10 mouse cellular contexts compared by ENCODE assay signal in the genomic region with DNA sequence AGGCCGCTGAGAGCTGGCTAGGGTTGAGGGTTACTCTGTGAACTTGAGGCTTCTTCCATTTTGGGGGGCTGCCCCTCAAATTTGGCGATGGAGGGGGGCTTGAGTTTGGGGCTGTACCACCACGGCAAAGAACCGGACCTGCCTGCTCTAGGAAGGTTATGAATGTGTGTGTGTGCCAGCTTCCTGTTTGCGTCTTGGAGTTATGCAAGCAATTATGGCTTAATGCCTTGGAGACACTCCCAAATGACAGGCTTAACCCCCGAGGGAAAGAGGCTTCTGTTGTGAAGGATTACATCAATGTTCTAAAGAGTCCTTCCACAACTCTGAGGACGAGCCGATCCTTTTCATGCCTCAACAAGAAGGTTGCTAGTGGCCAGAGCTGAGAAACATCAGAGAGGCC.
DNase-seq lines count a peak whose midpoint lies in the region; ATAC-seq lines count a peak whose summit lies in the region.
"Had no signal": no experiment of that assay in that cellular context is flagged by ENCODE, and none has a peak within 500 bp of the region (broad histone marks: within the 10 kb centered on the region; RNA-seq: fewer than 3 reads in every experiment).

No protein-coding gene starts in this region.

- H3K4me1 ChIP-seq in embryonic facial prominence, embryonic 10.5 days, result peaks cover 55% of the 10 kb centered on the region
- peaks cover 30% of the 10 kb centered on the region for H3K4me1 ChIP-seq in hindbrain, embryonic 15.5 days (replicated peaks)
- peaks cover 30% of the 10 kb centered on the region for H3K4me1 ChIP-seq in midbrain, embryonic 14.5 days (ENCODE audit: control insufficient read depth, insufficient read depth, low read length)

- no peaks in the 10 kb centered on the region for H3K36me3 ChIP-seq in embryonic facial prominence, embryonic 10.5 days (replicated peaks)
- H3K36me3 ChIP-seq in hindbrain, embryonic 15.5 days, result no peaks in the 10 kb centered on the region
- H3K36me3 ChIP-seq in midbrain, embryonic 14.5 days (ENCODE audit: control insufficient read depth, insufficient read depth, low read length), result no peaks in the 10 kb centered on the region
- H3K36me3 ChIP-seq: limb, embryonic 13.5 days; stomach, embryonic 15.5 days had no signal

- H3K9ac ChIP-seq in hindbrain, embryonic 15.5 days, result no peak overlapping the region
- H3K9ac ChIP-seq in midbrain, embryonic 14.5 days (replicated peaks; ENCODE audit: low read length), result no peak overlapping the region
- H3K9ac ChIP-seq: limb, embryonic 13.5 days; stomach, embryonic 15.5 days had no signal

- peak overlapping the region; percentile 75 for H3K27ac ChIP-seq in embryonic facial prominence, embryonic 10.5 days (replicated peaks)
- 0 out of 2 replicates have a peak overlapping the region, but pooled peaks have one; percentile 50 for H3K27ac ChIP-seq in hindbrain, embryonic 15.5 days (replicated peaks)
- peak overlapping the region; percentile 53 for H3K27ac ChIP-seq in midbrain, embryonic 14.5 days (replicated peaks; ENCODE audit: low read depth, low read length)
- H3K27ac ChIP-seq: stomach, embryonic 15.5 days had no signal

- peaks cover 19% of the 10 kb centered on the region for H3K27me3 ChIP-seq in embryonic facial prominence, embryonic 10.5 days (replicated peaks; ENCODE audit: low read depth, poor library complexity, severe bottlenecking)
- H3K27me3 ChIP-seq in hindbrain, embryonic 15.5 days, result no peaks in the 10 kb centered on the region
- H3K27me3 ChIP-seq in midbrain, embryonic 14.5 days (ENCODE audit: control insufficient read depth, insufficient read depth, low read length), result no peaks in the 10 kb centered on the region
- H3K27me3 ChIP-seq: limb, embryonic 13.5 days; stomach, embryonic 15.5 days had no signal

- no peak overlapping the region for H3K4me2 ChIP-seq in hindbrain, embryonic 15.5 days
- no peak overlapping the region for H3K4me2 ChIP-seq in midbrain, embryonic 14.5 days (ENCODE audit: low read length)
- H3K4me2 ChIP-seq: limb, embryonic 13.5 days; stomach, embryonic 15.5 days had no signal

- 28% methylated on average over 8 of the region's 8 CpGs for WGBS in embryonic facial prominence, embryonic 10.5 days
- WGBS in hindbrain, embryonic 15.5 days, result 38% methylated on average over 8 of the region's 8 CpGs
- WGBS in midbrain, embryonic 14.5 days, result 37% methylated on average over 8 of the region's 8 CpGs

- no peak overlapping the region for H3K4me3 ChIP-seq in embryonic facial prominence, embryonic 10.5 days
- no peak overlapping the region for H3K4me3 ChIP-seq in hindbrain, embryonic 15.5 days
- no peak overlapping the region for H3K4me3 ChIP-seq in midbrain, embryonic 14.5 days (replicated peaks; ENCODE audit: low read depth, low read length)
- H3K4me3 ChIP-seq: limb, embryonic 13.5 days; stomach, embryonic 15.5 days had no signal

- ATAC-seq in hindbrain, embryonic 15.5 days (ENCODE audit: low FRiP score, low read depth), result peak; percentile 1; the same call in 1 of the 2 replicates
- ATAC-seq in midbrain, embryonic 14.5 days (ENCODE audit: low FRiP score, low TSS enrichment), result peak; percentile 25

- H3K9me3 ChIP-seq in embryonic facial prominence, embryonic 10.5 days, result no peaks in the 10 kb centered on the region
- H3K9me3 ChIP-seq in hindbrain, embryonic 15.5 days, result no peaks in the 10 kb centered on the region
- H3K9me3 ChIP-seq in midbrain, embryonic 14.5 days (ENCODE audit: control insufficient read depth, low read length), result no peaks in the 10 kb centered on the region
- H3K9me3 ChIP-seq: limb, embryonic 13.5 days; stomach, embryonic 15.5 days had no signal

- peak; percentile 13 for DNase-seq in gastrocnemius, postnatal 25 days
- DNase-seq in gastrocnemius, postnatal 10 days, result no peak
- DNase-seq in embryonic facial prominence, embryonic 10.5 days (ENCODE audit: low spot score), result peak; percentile 28
- peak; percentile 53 for DNase-seq in midbrain, embryonic 14.5 days
- no peak for DNase-seq in Muller cell, postnatal 12 days (ENCODE audit: inconsistent ontology term)
- DNase-seq in thymus, adult 18-20 months, result no peak
- no peak for DNase-seq in spleen, postnatal 10 days (ENCODE audit: low spot score in 2 of 2)

Comparison
In these comparisons a context has a peak if more than half of its experiments do, and no peak if none do; other contexts are left out.
1. DNase-seq: peak in gastrocnemius, postnatal 25 days (single experiment), embryonic facial prominence, embryonic 10.5 days (single experiment) and midbrain, embryonic 14.5 days (single experiment); none in gastrocnemius, postnatal 10 days (single experiment), Muller cell, postnatal 12 days (single experiment), thymus, adult 18-20 months (0 of 2) and spleen, postnatal 10 days (0 of 2).
2. Peak in every context shown above with its lines, with median percentiles within 50 percentile points of each other: H3K27ac ChIP-seq.